In the genomic region with DNA sequence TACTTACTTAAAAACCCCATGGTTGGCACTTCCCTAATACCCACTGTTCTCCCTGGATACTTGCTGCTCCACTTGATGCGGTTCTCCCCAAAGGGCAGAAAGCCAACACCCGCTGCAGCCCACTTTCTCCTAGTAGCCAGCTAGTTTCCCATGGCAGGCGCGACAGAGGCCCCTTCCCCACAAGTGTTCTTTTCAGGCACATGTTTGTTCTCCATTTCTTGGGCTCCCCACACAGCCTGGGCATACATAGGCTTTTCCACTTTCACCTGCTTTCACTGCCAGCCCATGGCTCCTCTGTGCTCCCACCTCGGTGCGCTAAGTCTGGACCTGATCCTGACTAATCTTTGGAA, we compare ENCODE assay signal across 8 mouse cellular contexts. TPM values are rescaled to one million over a fixed set of nuclear protein-coding genes. Genes with fewer than 3 reads are reported as not detected.
A peak's percentile ranks its signal among the peaks of the same experiment; 100 is the strongest.
DNase-seq lines count a peak whose midpoint lies in the region; ATAC-seq and TF ChIP-seq lines count a peak whose summit lies in the region.

No protein-coding gene starts in this region.

- no peaks in the 10 kb centered on the region for H3K9me3 ChIP-seq in lung, postnatal 0 days (ENCODE audit: low read length)
- H3K9me3 ChIP-seq in limb, embryonic 11.5 days (ENCODE audit: control insufficient read depth, low read length) = no peaks in the 10 kb centered on the region
- H3K9me3 ChIP-seq in stomach, embryonic 14.5 days (ENCODE audit: control insufficient read depth, low read depth, low read length) = no peaks in the 10 kb centered on the region

- TF ChIP-seq EP300 in lung, postnatal 0 days (IDR thresholded peaks at IDR 0.05) = no peak

- H3K9ac ChIP-seq in lung, postnatal 0 days (replicated peaks; ENCODE audit: low read depth) = no peak overlapping the region
- H3K9ac ChIP-seq in limb, embryonic 11.5 days (ENCODE audit: low read length) = no peak overlapping the region
- H3K9ac ChIP-seq in stomach, embryonic 14.5 days (replicated peaks; ENCODE audit: low read depth, low read length) = no peak overlapping the region

- H3K4me1 ChIP-seq in lung, postnatal 0 days (ENCODE audit: insufficient read depth, low read depth, low read length) = no peaks in the 10 kb centered on the region
- H3K4me1 ChIP-seq in limb, embryonic 11.5 days (ENCODE audit: control insufficient read depth, insufficient read depth, low read length) = no peaks in the 10 kb centered on the region
- peaks cover 4% of the 10 kb centered on the region; the same call in 1 of the 2 replicates for H3K4me1 ChIP-seq in stomach, embryonic 14.5 days (ENCODE audit: control insufficient read depth, insufficient read depth, low read length)

- 20% methylated on average over 6 of the region's 6 CpGs for WGBS in lung, postnatal 0 days
- WGBS in limb, embryonic 11.5 days = 10% methylated on average over 6 of the region's 6 CpGs
- WGBS in stomach, embryonic 14.5 days = 21% methylated on average over 6 of the region's 6 CpGs

- peak overlapping the region; percentile 87; the same call in 1 of the 2 replicates for H3K4me2 ChIP-seq in lung, postnatal 0 days (replicated peaks; ENCODE audit: low read depth, low read length)
- peak overlapping the region; percentile 99 for H3K4me2 ChIP-seq in limb, embryonic 11.5 days (ENCODE audit: low read depth, severe bottlenecking)
- peak overlapping the region; percentile 96 for H3K4me2 ChIP-seq in stomach, embryonic 14.5 days (replicated peaks; ENCODE audit: low read depth, low read length)

- no peak overlapping the region for H3K4me3 ChIP-seq in lung, postnatal 0 days (ENCODE audit: low read depth, low read length)
- no peak overlapping the region; the same call in 1 of the 2 replicates for H3K4me3 ChIP-seq in limb, embryonic 11.5 days (ENCODE audit: low read depth, low read length)
- peak overlapping the region; percentile 60 for H3K4me3 ChIP-seq in stomach, embryonic 14.5 days (ENCODE audit: low read depth, low read length)

- H3K36me3 ChIP-seq in lung, postnatal 0 days (ENCODE audit: insufficient read depth, low read length) = no peaks in the 10 kb centered on the region
- no peaks in the 10 kb centered on the region for H3K36me3 ChIP-seq in limb, embryonic 11.5 days (ENCODE audit: control insufficient read depth, insufficient read depth, low read length)
- no peaks in the 10 kb centered on the region for H3K36me3 ChIP-seq in stomach, embryonic 14.5 days (ENCODE audit: control insufficient read depth, insufficient read depth, low read length)

- no peak overlapping the region for H3K27ac ChIP-seq in lung, postnatal 0 days (ENCODE audit: low read length)
- no peak overlapping the region for H3K27ac ChIP-seq in limb, embryonic 11.5 days (replicated peaks; ENCODE audit: low read depth, low read length)
- no peak overlapping the region for H3K27ac ChIP-seq in stomach, embryonic 14.5 days (ENCODE audit: low read length)

- peak; percentile 31 for ATAC-seq in frontal cortex, adult (ENCODE audit: low TSS enrichment)
- ATAC-seq in lung, postnatal 0 days = no peak
- ATAC-seq in limb, embryonic 11.5 days (ENCODE audit: insufficient number of reproducible peaks, low FRiP score, low TSS enrichment, low read depth) = no peak
- ATAC-seq in stomach, embryonic 14.5 days (ENCODE audit: insufficient number of reproducible peaks, insufficient read depth, low FRiP score, low read depth) = no peak; the same call in 1 of the 2 replicates

- no peak for DNase-seq in frontal cortex, postnatal 10 days (ENCODE audit: low spot score in 2 of 2)
- DNase-seq in lung, postnatal 0 days (ENCODE audit: low spot score) = no peak
- DNase-seq in lung, adult 18-20 months = no peak
- no peak for DNase-seq in limb, embryonic 11.5 days (ENCODE audit: low spot score)
- no peak for DNase-seq in thymus, postnatal 10 days (ENCODE audit: low spot score in 2 of 2)
- no peak for DNase-seq in cerebellum, adult 9-11 months

- 0 out of 2 replicates have a peak, but pooled peaks cover 16% of the 10 kb centered on the region for H3K27me3 ChIP-seq in lung, postnatal 0 days (replicated peaks; ENCODE audit: insufficient read depth, low read length)
- H3K27me3 ChIP-seq in limb, embryonic 11.5 days (ENCODE audit: control insufficient read depth, insufficient read depth, low read length) = peaks cover 18% of the 10 kb centered on the region
- H3K27me3 ChIP-seq in stomach, embryonic 14.5 days (ENCODE audit: control insufficient read depth, insufficient read depth, low read length) = no peaks in the 10 kb centered on the region

- TF ChIP-seq CTCF in lung, postnatal 0 days (IDR thresholded peaks at IDR 0.05) = no peak

RNA-seq across cellular contexts. Expression of gene Rgs7, which starts 0.8 kb away (rescaled TPM):
- polyA plus RNA-seq in lung, postnatal 0 days (2015; fragmentation: Nextera tagmentation; extraction: Ambion mirVana) = 0.06 and 0.20 TPM in 2 replicates
- 0.16 and 0.33 TPM in 2 replicates for polyA plus RNA-seq in limb, embryonic 11.5 days (2014; fragmentation: Nextera tagmentation; extraction: Ambion mirVana)
- 2.1 and 3.5 TPM in 2 replicates for polyA plus RNA-seq in stomach, embryonic 14.5 days (2014; fragmentation: Nextera tagmentation; extraction: Ambion mirVana)
